Mouse (Mus musculus) liver, adult 2 months (tissue): Measurements from ENCODE around the gene Twist2. TPM values are rescaled to one million over a fixed set of nuclear protein-coding genes. Genes with fewer than 3 reads are reported as not detected.

Experiments
- DNase-seq: peaks from one replicate; pipeline ENCODE4 v3.0.0-alpha.2; 2011; ENCODE audit warnings: low read depth, low spot score; ENCODE audit errors: extremely low read depth
- H3K27ac ChIP-seq: fragments of 200-500 bp; replicated peaks from 2 replicates; pipeline ENCODE4 v1.5.1; 2012; ENCODE audit warnings: low read depth, mild to moderate bottlenecking, control low read depth, inconsistent platforms, low read length; ENCODE audit not compliant: insufficient read depth
- H3K27me3 ChIP-seq: fragments of 200-500 bp; 2 replicates; pipeline ENCODE4 v1.6.1; 2012; ENCODE audit warnings: mild to moderate bottlenecking, moderate library complexity, low read length, inconsistent platforms; ENCODE audit not compliant: control insufficient read depth, insufficient read depth
- H3K36me3 ChIP-seq: fragments of 200-500 bp; 2 replicates; pipeline ENCODE4 v1.6.1; 2012; ENCODE audit warnings: low read length, inconsistent platforms; ENCODE audit not compliant: control insufficient read depth, insufficient read depth
- H3K4me1 ChIP-seq: fragments of 200-500 bp; 2 replicates; pipeline ENCODE4 v1.6.1; 2011; ENCODE audit warnings: low read length; ENCODE audit not compliant: control insufficient read depth, insufficient read depth
- H3K4me3 ChIP-seq: fragments of 200-500 bp; 2 replicates; pipeline ENCODE4 v1.5.1; 2011; ENCODE audit warnings: low read depth, mild to moderate bottlenecking, control low read depth, low read length, moderate library complexity; ENCODE audit not compliant: insufficient read depth
- H3K79me2 ChIP-seq: fragments of 200-500 bp; 2 replicates; pipeline ENCODE4 v1.6.1; 2012; ENCODE audit warnings: inconsistent platforms, mild to moderate bottlenecking, low read length, moderate library complexity; ENCODE audit not compliant: control insufficient read depth, insufficient read depth
- H3K9ac ChIP-seq: fragments of 200-500 bp; 2 replicates; pipeline ENCODE4 v1.6.1; 2012; ENCODE audit warnings: low read depth, mild to moderate bottlenecking, control low read depth, inconsistent platforms, low read length
- CTCF ChIP-seq: fragments of 200-500 bp; IDR thresholded peaks from 2 replicates; pipeline ENCODE4 v1.5.1; 2011; ENCODE audit warnings: low read depth, low read length, control low read depth
- POLR2A ChIP-seq: fragments of 200-500 bp; IDR thresholded peaks from 2 replicates; pipeline ENCODE4 v1.6.1; 2011; ENCODE audit warnings: low read length, control low read depth; ENCODE audit not compliant: insufficient read depth; ENCODE audit errors: extremely low read depth
- WGBS: fragments of 180-500 bp; shearing (Covaris S2); methylation state at CpG from one replicate; pipeline ENCODE4 v1.1.7; 2018; 5-methylcytosine and 5-hydroxymethylcytosine counted together
- polyA plus RNA-seq: library from polyadenylated mRNA; depleted of rRNA; stranded (reverse); fragments of >200 nt; gene quantifications from 2 replicates; pipeline ENCODE4 v1.2.3, GENCODE M21; 2012
- total RNA-seq: library from RNA; depleted of rRNA; stranded (reverse); fragments of >200 nt; gene quantifications from 2 replicates; pipeline ENCODE4 v1.2.3, GENCODE M21; 2014

Gene Twist2
- total and polyA plus RNA-seq, 2 experiments: 0.16 TPM; not detected in 1

GRCm38 (mm10) chr1:91873572-91874285, 72.5 kb downstream of the Twist2 start:
- Histone ChIP-seq H3K79me2 (no peaks in the 10 kb centered on the region), H3K27me3 (no peaks in the 10 kb centered on the region), H3K9ac (no peak overlapping the region), H3K4me1 (peaks cover 14% of the 10 kb centered on the region), H3K36me3 (no peaks in the 10 kb centered on the region), H3K27ac (no peak overlapping the region), H3K4me3 (no peak overlapping the region)
- WGBS: 80% methylated on average over 10 of the region's 10 CpGs
- TF ChIP-seq POLR2A: no peak
- TF ChIP-seq CTCF: no peak
- DNase-seq: no peak

DNA sequence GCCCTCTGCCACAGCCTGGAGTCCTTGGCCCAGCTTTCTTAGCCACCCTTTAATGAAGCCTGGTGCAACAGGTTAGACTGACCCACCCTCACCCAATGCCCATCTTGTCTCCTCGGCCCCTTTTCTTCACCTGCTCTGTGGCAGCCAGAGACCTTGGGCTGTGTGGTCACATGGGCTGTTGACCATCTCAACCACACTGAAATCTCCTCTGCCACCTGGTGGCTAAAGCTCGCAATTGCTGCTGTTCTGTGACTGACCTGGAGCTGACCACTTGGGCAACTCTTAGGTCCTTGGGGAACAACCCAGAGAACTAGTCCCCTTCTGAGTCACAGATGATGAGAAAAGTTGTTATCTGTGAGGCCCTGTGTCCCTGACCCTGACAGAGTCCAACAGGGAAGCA, 73.4 kb downstream of the Twist2 start:
- no peak for TF ChIP-seq POLR2A
- peak; percentile 88 for TF ChIP-seq CTCF
- H3K4me3 ChIP-seq: no peak overlapping the region
- no peak overlapping the region for H3K27ac ChIP-seq
- WGBS: 7% methylated on average over 2 of the region's 2 CpGs
- H3K36me3 ChIP-seq: no peaks in the 10 kb centered on the region
- H3K79me2 ChIP-seq: no peaks in the 10 kb centered on the region
- H3K27me3 ChIP-seq: no peaks in the 10 kb centered on the region
- H3K9ac ChIP-seq: no peak overlapping the region
- DNase-seq: peak; percentile 62
- H3K4me1 ChIP-seq: peaks cover 14% of the 10 kb centered on the region

GRCm38 (mm10) chr1:91875042-91875720, 73.9 kb downstream of the Twist2 start:
- 76% methylated on average over 7 of the region's 7 CpGs for WGBS
- Histone ChIP-seq H3K79me2 (no peaks in the 10 kb centered on the region), H3K36me3 (no peaks in the 10 kb centered on the region), H3K4me1 (peaks cover 14% of the 10 kb centered on the region), H3K9ac (no peak overlapping the region), H3K27ac (no peak overlapping the region), H3K4me3 (no peak overlapping the region), H3K27me3 (no peaks in the 10 kb centered on the region)
- TF ChIP-seq POLR2A: no peak
- no peak for TF ChIP-seq CTCF
- DNase-seq: no peak

GRCm38 (mm10) chr1:91878696-91879095, 77.4 kb downstream of the Twist2 start:
- H3K27ac ChIP-seq: no peak overlapping the region
- no peak for DNase-seq

DNA sequence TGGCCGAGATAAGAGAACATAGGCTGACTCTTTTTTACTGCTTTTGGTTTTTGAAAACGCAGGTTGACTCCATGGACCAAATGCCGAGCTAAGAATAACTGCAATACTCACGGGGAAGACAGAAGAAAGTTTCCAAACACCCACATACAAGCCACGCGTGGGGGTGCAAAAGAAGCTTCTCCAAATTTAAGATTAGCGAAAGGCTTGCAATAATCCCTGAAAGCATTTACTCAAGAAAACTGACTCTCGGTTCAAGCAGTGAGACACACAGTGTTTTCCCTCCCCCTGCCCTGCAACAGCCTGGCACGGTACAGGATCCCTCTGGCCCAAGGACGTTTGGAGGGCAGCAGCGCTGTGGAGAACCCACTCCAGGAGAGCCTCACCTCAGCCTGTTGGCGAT, 78.9 kb downstream of the Twist2 start:
- TF ChIP-seq POLR2A: no peak
- no peak for TF ChIP-seq CTCF
- H3K36me3 ChIP-seq: no peaks in the 10 kb centered on the region
- DNase-seq: no peak
- H3K4me3 ChIP-seq: no peak overlapping the region
- no peaks in the 10 kb centered on the region for H3K79me2 ChIP-seq
- H3K27me3 ChIP-seq: no peaks in the 10 kb centered on the region
- peaks cover 2% of the 10 kb centered on the region; the same call in 1 of the 2 replicates for H3K4me1 ChIP-seq
- no peak overlapping the region for H3K9ac ChIP-seq
- no peak overlapping the region for H3K27ac ChIP-seq
- 91% methylated on average over 12 of the region's 12 CpGs for WGBS

More at GRCm38 (mm10) chr1:91878696-91879095, 77.4 kb downstream of the Twist2 start:
- WGBS: 57% methylated on average over 5 of the region's 5 CpGs
- no peaks in the 10 kb centered on the region for H3K27me3 ChIP-seq
- TF ChIP-seq POLR2A (no peak), CTCF (no peak)
- H3K4me1 ChIP-seq: peaks cover 2% of the 10 kb centered on the region; the same call in 1 of the 2 replicates
- H3K9ac ChIP-seq: no peak overlapping the region
- no peaks in the 10 kb centered on the region for H3K36me3 ChIP-seq
- no peaks in the 10 kb centered on the region for H3K79me2 ChIP-seq
- no peak overlapping the region for H3K4me3 ChIP-seq

GRCm38 (mm10) chr1:91880899-91881298, 79.6 kb downstream of the Twist2 start:
- no peak overlapping the region for H3K9ac ChIP-seq
- H3K36me3 ChIP-seq: no peaks in the 10 kb centered on the region
- H3K4me1 ChIP-seq: peaks cover 2% of the 10 kb centered on the region
- H3K27ac ChIP-seq: no peak overlapping the region
- H3K4me3 ChIP-seq: no peak overlapping the region
- H3K79me2 ChIP-seq: no peaks in the 10 kb centered on the region
- H3K27me3 ChIP-seq: no peaks in the 10 kb centered on the region
- 82% methylated on average over 8 of the region's 8 CpGs for WGBS
- no peak for TF ChIP-seq POLR2A
- no peak for TF ChIP-seq CTCF
- no peak for DNase-seq
